In genomic region chr11:117987968-117988367, GRCm38 (mm10) we compare ENCODE assay signal across 8 mouse cellular contexts. TPM values are rescaled to one million over a fixed set of nuclear protein-coding genes. Genes with fewer than 3 reads are reported as not detected.
DNase-seq lines count a peak whose midpoint lies in the region; ATAC-seq and TF ChIP-seq lines count a peak whose summit lies in the region.

No protein-coding gene starts in this region.

- H3K9me3 ChIP-seq in neural tube, embryonic 11.5 days (ENCODE audit: control insufficient read depth, low read length) = no peaks in the 10 kb centered on the region
- H3K9me3 ChIP-seq in hindbrain, embryonic 10.5 days = no peaks in the 10 kb centered on the region
- H3K9me3 ChIP-seq in liver, embryonic 12.5 days (replicated peaks) = no peaks in the 10 kb centered on the region
- no peaks in the 10 kb centered on the region for H3K9me3 ChIP-seq in stomach, postnatal 0 days (ENCODE audit: control insufficient read depth, low read length)

- peak overlapping the region; percentile 96 for H3K4me3 ChIP-seq in neural tube, embryonic 11.5 days (ENCODE audit: low read depth, low read length)
- H3K4me3 ChIP-seq in hindbrain, embryonic 10.5 days = peak overlapping the region; percentile 100
- H3K4me3 ChIP-seq in liver, embryonic 12.5 days = peak overlapping the region; percentile 96
- H3K4me3 ChIP-seq in stomach, postnatal 0 days (ENCODE audit: low read depth, low read length) = 0 out of 2 replicates have a peak overlapping the region, but pooled peaks have one; percentile 98

- no peak overlapping the region for H3K9ac ChIP-seq in neural tube, embryonic 11.5 days (ENCODE audit: low read length)
- H3K9ac ChIP-seq in liver, embryonic 12.5 days = peak overlapping the region; percentile 90
- H3K9ac ChIP-seq in stomach, postnatal 0 days (ENCODE audit: low read length) = peak overlapping the region; percentile 93; the same call in 1 of the 2 replicates

- peaks cover 18% of the 10 kb centered on the region for H3K4me1 ChIP-seq in neural tube, embryonic 11.5 days (ENCODE audit: control insufficient read depth, insufficient read depth, low read length)
- peaks cover 65% of the 10 kb centered on the region for H3K4me1 ChIP-seq in hindbrain, embryonic 10.5 days (replicated peaks)
- H3K4me1 ChIP-seq in liver, embryonic 12.5 days = peaks cover 65% of the 10 kb centered on the region
- H3K4me1 ChIP-seq in stomach, postnatal 0 days (replicated peaks; ENCODE audit: control insufficient read depth, insufficient read depth) = peaks cover 11% of the 10 kb centered on the region

- DNase-seq in neural tube, embryonic 11.5 days (ENCODE audit: low spot score) = no peak
- no peak for DNase-seq in neural tube, embryonic 10.5 days (ENCODE audit: extremely low spot score, low spot score)
- DNase-seq in hindbrain, embryonic 10.5 days (ENCODE audit: low spot score) = no peak
- DNase-seq in stomach, postnatal 0 days (ENCODE audit: low spot score) = no peak
- no peak for DNase-seq in left cerebral cortex, postnatal 14 days (ENCODE audit: low spot score in 2 of 2)
- no peak for DNase-seq in layer of hippocampus, postnatal 10 days (ENCODE audit: low spot score in 2 of 2)
- no peak for DNase-seq in left cerebral cortex, adult 8-10 months (ENCODE audit: low spot score in 2 of 2)

- ATAC-seq in neural tube, embryonic 11.5 days (ENCODE audit: insufficient read depth, low FRiP score, low TSS enrichment) = no peak
- peak; percentile 65 for ATAC-seq in liver, embryonic 12.5 days
- ATAC-seq in stomach, postnatal 0 days (ENCODE audit: low FRiP score, low TSS enrichment) = no peak

- H3K4me2 ChIP-seq in neural tube, embryonic 11.5 days (ENCODE audit: low read depth) = peak overlapping the region; percentile 77
- peak overlapping the region; percentile 88 for H3K4me2 ChIP-seq in liver, embryonic 12.5 days
- peak overlapping the region; percentile 77 for H3K4me2 ChIP-seq in stomach, postnatal 0 days (replicated peaks; ENCODE audit: low read depth)

- no peaks in the 10 kb centered on the region for H3K36me3 ChIP-seq in neural tube, embryonic 11.5 days (ENCODE audit: control insufficient read depth, insufficient read depth, low read length)
- H3K36me3 ChIP-seq in hindbrain, embryonic 10.5 days = no peaks in the 10 kb centered on the region
- no peaks in the 10 kb centered on the region for H3K36me3 ChIP-seq in liver, embryonic 12.5 days
- H3K36me3 ChIP-seq in stomach, postnatal 0 days (ENCODE audit: control insufficient read depth, insufficient read depth, low read length) = no peaks in the 10 kb centered on the region

- no peak overlapping the region for H3K27ac ChIP-seq in neural tube, embryonic 11.5 days (ENCODE audit: low read depth, low read length)
- no peak overlapping the region for H3K27ac ChIP-seq in hindbrain, embryonic 10.5 days
- H3K27ac ChIP-seq in liver, embryonic 12.5 days = peak overlapping the region; percentile 85
- no peak overlapping the region for H3K27ac ChIP-seq in stomach, postnatal 0 days (replicated peaks)

- no peak for TF ChIP-seq CTCF in stomach, postnatal 0 days (IDR thresholded peaks at IDR 0.05; ENCODE audit: low read depth)

- H3K27me3 ChIP-seq in neural tube, embryonic 11.5 days (ENCODE audit: control insufficient read depth, insufficient read depth, low read length) = no peaks in the 10 kb centered on the region
- H3K27me3 ChIP-seq in hindbrain, embryonic 10.5 days (ENCODE audit: insufficient read depth, poor library complexity, severe bottlenecking) = no peaks in the 10 kb centered on the region
- H3K27me3 ChIP-seq in liver, embryonic 12.5 days (replicated peaks) = 0 out of 2 replicates have a peak, but pooled peaks cover 6% of the 10 kb centered on the region
- H3K27me3 ChIP-seq in stomach, postnatal 0 days (ENCODE audit: control insufficient read depth, insufficient read depth, low read length) = no peaks in the 10 kb centered on the region

- intact Hi-C loops in left cerebral cortex, postnatal 14 days (cut with DNase I) = no loop called here

- no peak for TF ChIP-seq EP300 in stomach, postnatal 0 days (optimal IDR thresholded peaks at IDR 0.05)

- 65% methylated on average over 4 of the region's 4 CpGs for WGBS in neural tube, embryonic 11.5 days
- 80% methylated on average over 4 of the region's 4 CpGs for WGBS in hindbrain, embryonic 10.5 days
- WGBS in liver, embryonic 12.5 days (ENCODE audit: insufficient replicate concordance) = 27% methylated on average over 4 of the region's 4 CpGs
- WGBS in stomach, postnatal 0 days = 58% methylated on average over 4 of the region's 4 CpGs

RNA-seq across cellular contexts. Expression of gene Pgs1, which starts 1.9 kb away (rescaled TPM):
- polyA plus RNA-seq in neural tube, embryonic 11.5 days (2014; fragmentation: Nextera tagmentation; extraction: Ambion mirVana) = 40.9 and 45.9 TPM in 2 replicates
- 46.2 and 51.9 TPM in 2 replicates for polyA plus RNA-seq in hindbrain, embryonic 10.5 days (2016; fragmentation: Nextera tagmentation; extraction: Ambion mirVana)
- polyA plus RNA-seq in liver, embryonic 12.5 days (2016; fragmentation: Nextera tagmentation; extraction: Ambion mirVana) = 26.4 and 29.6 TPM in 2 replicates
- polyA plus RNA-seq in stomach, postnatal 0 days (2015; fragmentation: Nextera tagmentation; extraction: Ambion mirVana) = 28.7 and 29.4 TPM in 2 replicates
- total RNA-seq in left cerebral cortex, postnatal 14 days (2021) = 10 to 100 TPM; 74.4 to 76.2 TPM
- total RNA-seq in layer of hippocampus, postnatal 10 days (2021) = 10 to 100 TPM; 59.2 to 59.6 TPM
- total RNA-seq in left cerebral cortex, adult 8-10 months (2022) = 10 to 100 TPM; 77.9 to 92.4 (median 82.4) TPM

RNA-seq across cellular contexts. Expression of gene Socs3, which starts 18.1 kb away (rescaled TPM):
- 3.7 and 5.1 TPM in 2 replicates for polyA plus RNA-seq in neural tube, embryonic 11.5 days (2014; fragmentation: Nextera tagmentation; extraction: Ambion mirVana)
- polyA plus RNA-seq in hindbrain, embryonic 10.5 days (2016; fragmentation: Nextera tagmentation; extraction: Ambion mirVana) = 12.5 and 14.2 TPM in 2 replicates
- 8.6 and 9.8 TPM in 2 replicates for polyA plus RNA-seq in liver, embryonic 12.5 days (2016; fragmentation: Nextera tagmentation; extraction: Ambion mirVana)
- polyA plus RNA-seq in stomach, postnatal 0 days (2015; fragmentation: Nextera tagmentation; extraction: Ambion mirVana) = 13.5 and 15.7 TPM in 2 replicates
- 1 to 10 TPM; 3.7 to 3.8 TPM for total RNA-seq in left cerebral cortex, postnatal 14 days (2021)
- 1 to 10 TPM; 2.3 to 2.8 TPM for total RNA-seq in layer of hippocampus, postnatal 10 days (2021)
- 1 to 10 TPM; 3.1 to 7.5 (median 3.6) TPM for total RNA-seq in left cerebral cortex, adult 8-10 months (2022)
